Mouse (Mus musculus): Measurements from ENCODE around the gene Lrrc36. TPM values are rescaled to one million over a fixed set of nuclear protein-coding genes. Genes with fewer than 3 reads are reported as not detected.

The Lrrc36 gene
- polyA plus RNA-seq, 1 experiment from 2014 or later = 0.44 TPM

GRCm38 (mm10) chr8:105409947-105410346, 3.4 kb upstream of the Lrrc36 start:
- ATAC-seq = no peak
- Histone ChIP-seq H3K27ac (ENCODE audit: low read depth, low read length) (no peak overlapping the region), H3K4me3 (ENCODE audit: low read length) (no peak overlapping the region), H3K36me3 (ENCODE audit: control insufficient read depth, insufficient read depth, low read length) (no peaks in the 10 kb centered on the region), H3K4me1 (ENCODE audit: control insufficient read depth, insufficient read depth, low read depth, low read length) (peaks cover 8% of the 10 kb centered on the region), H3K4me2 (ENCODE audit: low read length) (no peak overlapping the region), H3K27me3 (replicated peaks; ENCODE audit: control insufficient read depth, insufficient read depth, low read length) (peaks cover 2% of the 10 kb centered on the region; the same call in 1 of the 2 replicates), H3K9me3 (ENCODE audit: control insufficient read depth, low read length) (no peaks in the 10 kb centered on the region), H3K9ac (ENCODE audit: low read depth, low read length) (no peak overlapping the region)
- 94% methylated on average over 6 of the region's 6 CpGs for WGBS

- Histone ChIP-seq H3K4me3 (ENCODE audit: low read length) (no peak overlapping the region), H3K9ac (ENCODE audit: low read depth, low read length) (no peak overlapping the region), H3K27me3 (replicated peaks; ENCODE audit: control insufficient read depth, insufficient read depth, low read length) (peaks cover 2% of the 10 kb centered on the region; the same call in 1 of the 2 replicates), H3K4me2 (ENCODE audit: low read length) (no peak overlapping the region), H3K4me1 (ENCODE audit: control insufficient read depth, insufficient read depth, low read depth, low read length) (no peaks in the 10 kb centered on the region; the same call in 1 of the 2 replicates), H3K36me3 (ENCODE audit: control insufficient read depth, insufficient read depth, low read length) (no peaks in the 10 kb centered on the region), H3K9me3 (ENCODE audit: control insufficient read depth, low read length) (no peaks in the 10 kb centered on the region), H3K27ac (ENCODE audit: low read depth, low read length) (no peak overlapping the region)
- ATAC-seq = no peak
- WGBS = 77% methylated on average over 2 of the region's 2 CpGs
Measured at GRCm38 (mm10) chr8:105418992-105419391, 5.6 kb downstream of the Lrrc36 start.

DNA sequence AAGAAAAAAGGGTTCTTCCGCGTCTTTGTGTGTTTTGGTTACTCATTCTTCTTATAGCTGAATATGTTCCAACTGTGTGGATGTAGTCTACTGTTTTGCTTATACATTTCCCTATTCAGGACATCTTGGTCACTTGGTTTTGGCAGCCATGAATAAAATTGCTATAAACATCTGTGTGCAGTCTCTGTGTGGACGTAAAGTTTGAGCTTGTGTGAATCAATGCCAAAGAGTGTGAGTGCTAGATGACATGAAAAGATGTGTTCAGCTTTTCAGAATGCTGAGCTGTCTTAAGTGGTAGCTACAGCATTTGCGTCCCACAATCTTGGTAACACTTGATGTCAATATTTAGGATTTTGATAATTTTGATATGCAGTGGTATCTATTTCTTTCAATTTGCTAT, 6.4 kb downstream of the Lrrc36 start:
- no peak overlapping the region for H3K9ac ChIP-seq (ENCODE audit: low read depth, low read length)
- no peak overlapping the region for H3K4me2 ChIP-seq (ENCODE audit: low read length)
- H3K36me3 ChIP-seq (ENCODE audit: control insufficient read depth, insufficient read depth, low read length) = no peaks in the 10 kb centered on the region
- no peak overlapping the region for H3K27ac ChIP-seq (ENCODE audit: low read depth, low read length)
- no peaks in the 10 kb centered on the region for H3K27me3 ChIP-seq (replicated peaks; ENCODE audit: control insufficient read depth, insufficient read depth, low read length)
- H3K4me3 ChIP-seq (ENCODE audit: low read length) = no peak overlapping the region
- no peak for ATAC-seq
- no peaks in the 10 kb centered on the region for H3K9me3 ChIP-seq (ENCODE audit: control insufficient read depth, low read length)
- H3K4me1 ChIP-seq (ENCODE audit: control insufficient read depth, insufficient read depth, low read depth, low read length) = no peaks in the 10 kb centered on the region
- 87% methylated on average over 4 of the region's 4 CpGs for WGBS

DNA sequence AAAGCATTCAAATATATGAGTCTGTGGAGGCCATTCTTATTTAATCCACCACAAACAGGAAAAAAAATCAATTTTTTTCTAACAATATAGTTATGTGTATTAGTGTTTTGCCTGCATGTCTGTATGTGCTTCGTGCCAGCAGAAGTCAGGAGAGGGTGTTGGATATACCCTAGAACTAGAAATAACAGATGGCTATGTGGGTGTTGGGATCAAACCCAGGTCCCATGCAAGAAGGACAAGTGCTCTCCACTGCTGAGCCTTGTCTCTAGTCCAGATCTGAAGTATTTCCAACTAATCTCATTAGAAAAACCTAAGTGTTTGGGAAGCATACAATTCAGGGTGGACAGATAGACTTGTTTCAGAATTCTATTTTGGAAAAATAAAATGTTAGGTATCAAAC, 8.6 kb downstream of the Lrrc36 start:
- Histone ChIP-seq H3K4me1 (ENCODE audit: control insufficient read depth, insufficient read depth, low read depth, low read length) (no peaks in the 10 kb centered on the region), H3K4me3 (ENCODE audit: low read length) (no peak overlapping the region), H3K4me2 (ENCODE audit: low read length) (no peak overlapping the region), H3K27me3 (replicated peaks; ENCODE audit: control insufficient read depth, insufficient read depth, low read length) (no peaks in the 10 kb centered on the region), H3K9me3 (ENCODE audit: control insufficient read depth, low read length) (no peaks in the 10 kb centered on the region), H3K36me3 (ENCODE audit: control insufficient read depth, insufficient read depth, low read length) (no peaks in the 10 kb centered on the region), H3K27ac (ENCODE audit: low read depth, low read length) (no peak overlapping the region), H3K9ac (ENCODE audit: low read depth, low read length) (no peak overlapping the region)
- ATAC-seq = no peak
- WGBS = 74% methylated on average over 1 of the region's 1 CpGs

GRCm38 (mm10) chr8:105426878-105427277, 13.5 kb downstream of the Lrrc36 start:
- no peaks in the 10 kb centered on the region for H3K4me1 ChIP-seq (ENCODE audit: control insufficient read depth, insufficient read depth, low read depth, low read length)
- no peak for ATAC-seq
- H3K4me2 ChIP-seq (ENCODE audit: low read length) = no peak overlapping the region
- H3K27ac ChIP-seq (ENCODE audit: low read depth, low read length) = no peak overlapping the region
- H3K4me3 ChIP-seq (ENCODE audit: low read length) = no peak overlapping the region
- no peaks in the 10 kb centered on the region for H3K9me3 ChIP-seq (ENCODE audit: control insufficient read depth, low read length)
- 82% methylated on average over 6 of the region's 6 CpGs for WGBS
- H3K36me3 ChIP-seq (ENCODE audit: control insufficient read depth, insufficient read depth, low read length) = no peaks in the 10 kb centered on the region
- no peak overlapping the region for H3K9ac ChIP-seq (ENCODE audit: low read depth, low read length)
- H3K27me3 ChIP-seq (replicated peaks; ENCODE audit: control insufficient read depth, insufficient read depth, low read length) = no peaks in the 10 kb centered on the region

DNA sequence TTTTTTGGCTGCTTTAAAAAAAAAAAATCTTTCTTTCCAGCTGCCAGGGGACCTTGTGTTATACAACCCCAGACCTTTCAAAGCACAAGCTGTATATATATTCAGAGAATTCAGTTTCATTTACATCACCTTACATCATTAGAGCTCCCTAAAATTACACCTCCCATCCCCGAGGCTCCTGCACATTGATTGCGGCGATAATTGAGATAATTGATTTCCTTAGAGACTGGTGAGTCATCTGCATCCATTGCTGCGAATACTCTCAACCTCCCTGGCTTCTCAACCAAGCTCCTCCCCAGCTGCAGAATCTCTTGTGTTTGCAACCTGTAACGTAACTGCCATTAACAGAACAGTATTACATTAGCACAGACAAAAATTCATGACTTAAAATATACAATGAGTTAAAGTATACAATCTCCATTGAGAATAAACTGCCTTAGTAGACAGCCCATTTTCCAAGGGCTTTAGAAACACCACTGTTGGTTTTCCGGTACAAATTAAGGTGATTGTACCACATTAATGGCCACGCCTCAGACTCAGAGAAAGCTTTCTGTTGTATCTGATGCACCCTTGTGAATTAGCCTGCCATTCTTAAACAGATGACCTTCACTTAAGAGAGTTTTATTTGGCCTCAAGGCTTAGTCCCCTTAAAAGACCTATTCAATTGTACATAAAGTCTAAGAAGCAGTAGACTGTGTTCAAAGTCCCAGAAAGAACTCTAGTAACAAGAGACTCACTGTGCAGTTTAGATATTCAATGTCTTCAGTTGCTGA, 18.6 kb downstream of the Lrrc36 start:
- 46% methylated on average over 7 of the region's 7 CpGs for WGBS
- H3K27ac ChIP-seq (ENCODE audit: low read depth, low read length) = no peak overlapping the region
- no peak overlapping the region for H3K9ac ChIP-seq (ENCODE audit: low read depth, low read length)
- no peaks in the 10 kb centered on the region; the same call in 1 of the 2 replicates for H3K27me3 ChIP-seq (replicated peaks; ENCODE audit: control insufficient read depth, insufficient read depth, low read length)
- H3K4me3 ChIP-seq (ENCODE audit: low read length) = no peak overlapping the region
- ATAC-seq = no peak
- H3K9me3 ChIP-seq (ENCODE audit: control insufficient read depth, low read length) = no peaks in the 10 kb centered on the region
- no peaks in the 10 kb centered on the region for H3K36me3 ChIP-seq (ENCODE audit: control insufficient read depth, insufficient read depth, low read length)
- H3K4me2 ChIP-seq (ENCODE audit: low read length) = no peak overlapping the region
- H3K4me1 ChIP-seq (ENCODE audit: control insufficient read depth, insufficient read depth, low read depth, low read length) = peaks cover 13% of the 10 kb centered on the region

DNA sequence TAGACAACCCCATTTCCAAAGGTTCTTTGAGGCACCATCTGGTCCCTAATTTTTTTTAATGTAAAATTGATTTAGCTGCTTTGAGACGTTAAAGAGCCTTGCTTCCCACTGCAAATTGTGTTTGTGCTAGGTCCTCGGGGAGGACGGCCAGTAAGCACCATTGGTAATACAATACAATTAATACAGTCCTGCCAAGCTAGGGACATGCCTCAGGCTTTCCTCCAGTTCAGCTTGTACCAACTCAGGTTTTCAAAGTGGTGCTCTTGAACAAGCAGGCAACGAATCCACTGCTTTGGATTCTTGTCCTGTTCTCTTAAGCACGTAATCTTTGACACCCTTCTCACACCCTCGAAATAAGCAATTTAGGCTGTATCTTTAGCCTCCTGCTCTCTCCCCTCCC, 19.6 kb downstream of the Lrrc36 start:
- 22% methylated on average over 6 of the region's 6 CpGs for whole genome bisulfite sequencing

GRCm38 (mm10) chr8:105433511-105433910, 20.1 kb downstream of the Lrrc36 start:
- Histone ChIP-seq H3K4me2 (ENCODE audit: low read length) (no peak overlapping the region), H3K9ac (ENCODE audit: low read depth, low read length) (no peak overlapping the region), H3K4me3 (ENCODE audit: low read length) (no peak overlapping the region), H3K4me1 (ENCODE audit: control insufficient read depth, insufficient read depth, low read depth, low read length) (peaks cover 13% of the 10 kb centered on the region), H3K36me3 (ENCODE audit: control insufficient read depth, insufficient read depth, low read length) (no peaks in the 10 kb centered on the region), H3K27ac (ENCODE audit: low read depth, low read length) (peak overlapping the region; percentile 39), H3K9me3 (ENCODE audit: control insufficient read depth, low read length) (no peaks in the 10 kb centered on the region), H3K27me3 (replicated peaks; ENCODE audit: control insufficient read depth, insufficient read depth, low read length) (no peaks in the 10 kb centered on the region; the same call in 1 of the 2 replicates)
- ATAC-seq = 0 out of 2 replicates have a peak, but pooled peaks have one; percentile 34
- 25% methylated on average over 5 of the region's 5 CpGs for WGBS

More for the DNA sequence above, 19.6 kb downstream of the Lrrc36 start:
- Histone ChIP-seq H3K9me3 (ENCODE audit: control insufficient read depth, low read length) (no peaks in the 10 kb centered on the region), H3K27ac (ENCODE audit: low read depth, low read length) (no peak overlapping the region), H3K4me2 (ENCODE audit: low read length) (no peak overlapping the region), H3K4me1 (ENCODE audit: control insufficient read depth, insufficient read depth, low read depth, low read length) (peaks cover 13% of the 10 kb centered on the region), H3K36me3 (ENCODE audit: control insufficient read depth, insufficient read depth, low read length) (no peaks in the 10 kb centered on the region), H3K9ac (ENCODE audit: low read depth, low read length) (no peak overlapping the region), H3K4me3 (ENCODE audit: low read length) (no peak overlapping the region), H3K27me3 (replicated peaks; ENCODE audit: control insufficient read depth, insufficient read depth, low read length) (no peaks in the 10 kb centered on the region; the same call in 1 of the 2 replicates)
- no peak for ATAC-seq

DNA sequence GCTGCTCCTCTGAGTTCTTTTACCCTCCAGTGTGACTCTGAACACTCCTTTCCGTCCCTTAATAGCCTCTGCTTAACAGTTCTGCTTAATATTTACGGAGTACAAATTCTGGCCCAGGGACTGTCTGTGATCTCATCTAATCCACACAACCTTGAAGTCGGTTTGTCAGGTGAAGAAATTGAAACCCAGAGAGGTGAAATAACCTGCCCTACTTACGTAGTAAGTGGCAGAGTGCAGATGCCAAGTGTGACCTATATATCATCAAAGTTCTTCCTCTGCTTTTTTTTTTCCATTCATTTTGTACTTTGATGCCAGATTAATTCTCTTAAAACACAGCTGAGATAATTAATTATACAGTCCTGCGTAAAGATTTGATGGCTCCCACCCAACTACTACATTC, 20.8 kb downstream of the Lrrc36 start:
- Histone ChIP-seq H3K4me3 (ENCODE audit: low read length) (no peak overlapping the region), H3K4me2 (ENCODE audit: low read length) (no peak overlapping the region), H3K9me3 (ENCODE audit: control insufficient read depth, low read length) (no peaks in the 10 kb centered on the region), H3K36me3 (ENCODE audit: control insufficient read depth, insufficient read depth, low read length) (no peaks in the 10 kb centered on the region), H3K9ac (ENCODE audit: low read depth, low read length) (no peak overlapping the region), H3K4me1 (ENCODE audit: control insufficient read depth, insufficient read depth, low read depth, low read length) (peaks cover 13% of the 10 kb centered on the region), H3K27ac (ENCODE audit: low read depth, low read length) (no peak overlapping the region; the same call in 1 of the 2 replicates), H3K27me3 (replicated peaks; ENCODE audit: control insufficient read depth, insufficient read depth, low read length) (no peaks in the 10 kb centered on the region; the same call in 1 of the 2 replicates)
- no peak for ATAC-seq
- 61% methylated on average over 5 of the region's 5 CpGs for WGBS

All from hindbrain, embryonic 16.5 days (tissue).